Mouse (Mus musculus): Measurements from ENCODE around the gene AL607142.1. TPM values are rescaled to one million over a fixed set of nuclear protein-coding genes. Genes with fewer than 3 reads are reported as not detected.

Gene AL607142.1
- total RNA-seq, 1 experiment: not detected

GRCm38 (mm10) chr4:120027671-120028070 is 37.1 kb upstream of the AL607142.1 start:
- Histone ChIP-seq H3K4me3 (ENCODE audit: insufficient read depth in 1 of 2, low read depth in 1 of 2, low read length in 2 of 2, poor library complexity in 1 of 2, severe bottlenecking in 1 of 2) (no peak overlapping the region), H3K27ac (ENCODE audit: insufficient read depth, low read depth, low read length, poor library complexity, severe bottlenecking) (no peak overlapping the region)
- in situ Hi-C loops (cut with MboI; ENCODE audit: low sequenced_read_pairs in 2 of 2, unreplicated experiment in 2 of 2): no loop called here

DNA sequence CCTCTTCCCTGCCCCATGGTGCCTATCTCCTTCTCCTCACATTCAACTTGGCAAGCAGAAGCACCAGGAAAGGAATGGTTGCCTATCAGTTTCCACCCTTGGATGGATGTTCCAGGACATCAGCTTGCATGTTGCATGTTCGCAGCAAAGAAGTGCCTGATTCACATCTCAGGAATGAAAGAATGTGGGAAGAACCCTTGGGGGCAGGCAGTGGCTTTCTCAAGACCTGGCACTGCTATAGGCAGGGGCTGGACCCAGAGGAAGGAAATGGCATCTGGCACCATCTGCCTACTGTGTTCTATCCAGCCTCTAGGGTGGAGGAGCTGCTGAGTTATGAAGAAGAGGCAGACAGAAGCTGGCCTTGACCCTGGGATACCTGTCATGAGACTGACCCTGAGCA is 34.9 kb upstream of the AL607142.1 start:
- Histone ChIP-seq H3K9me3 (ENCODE audit: control insufficient read depth, insufficient read depth, low read depth, low read length) (no peaks in the 10 kb centered on the region), H3K36me3 (ENCODE audit: control insufficient read depth, insufficient read depth, low read length, poor library complexity, severe bottlenecking) (no peaks in the 10 kb centered on the region), H3K4me3 (ENCODE audit: insufficient read depth in 1 of 2, low read depth in 1 of 2, low read length in 2 of 2, poor library complexity in 1 of 2, severe bottlenecking in 1 of 2) (no peak overlapping the region), H3K9ac (ENCODE audit: insufficient read depth, low read depth, low read length, poor library complexity, severe bottlenecking) (no peak overlapping the region), H3K27ac (ENCODE audit: insufficient read depth, low read depth, low read length, poor library complexity, severe bottlenecking) (no peak overlapping the region), H3K4me1 (ENCODE audit: control insufficient read depth in 2 of 2, insufficient read depth in 2 of 2, low read length in 2 of 2, poor library complexity in 1 of 2) (no peaks in the 10 kb centered on the region)
- no peak for DNase-seq (ENCODE audit: low read depth, low spot score)
- in situ Hi-C loops (cut with MboI; ENCODE audit: low sequenced_read_pairs in 2 of 2, unreplicated experiment in 2 of 2): no loop called here
- TF ChIP-seq MAFK (IDR thresholded peaks at IDR 0.05; ENCODE audit: insufficient read depth, low read depth, low read length) (no peak), HCFC1 (IDR thresholded peaks at IDR 0.05; ENCODE audit: borderline replicate concordance, insufficient read depth, low read length) (no peak), ZC3H11A (IDR thresholded peaks at IDR 0.05; ENCODE audit: borderline replicate concordance, low read depth, low read length) (no peak), ZNF384 (IDR thresholded peaks at IDR 0.05; ENCODE audit: low read depth, low read length) (no peak), CHD2 (IDR thresholded peaks at IDR 0.05; ENCODE audit: low read depth, low read length) (no peak)

More at GRCm38 (mm10) chr4:120027671-120028070, 37.1 kb upstream of the AL607142.1 start:
- TF ChIP-seq CHD2 (IDR thresholded peaks at IDR 0.05; ENCODE audit: low read depth, low read length): no peak
- no peak for TF ChIP-seq HCFC1 (IDR thresholded peaks at IDR 0.05; ENCODE audit: borderline replicate concordance, insufficient read depth, low read length)
- no peak for TF ChIP-seq MAFK (IDR thresholded peaks at IDR 0.05; ENCODE audit: insufficient read depth, low read depth, low read length)
- no peak for TF ChIP-seq ZC3H11A (IDR thresholded peaks at IDR 0.05; ENCODE audit: borderline replicate concordance, low read depth, low read length)
- no peak for TF ChIP-seq ZNF384 (IDR thresholded peaks at IDR 0.05; ENCODE audit: low read depth, low read length)
- Histone ChIP-seq H3K4me1 (ENCODE audit: control insufficient read depth in 2 of 2, insufficient read depth in 2 of 2, low read length in 2 of 2, poor library complexity in 1 of 2) (no peaks in the 10 kb centered on the region), H3K9me3 (ENCODE audit: control insufficient read depth, insufficient read depth, low read depth, low read length) (no peaks in the 10 kb centered on the region), H3K36me3 (ENCODE audit: control insufficient read depth, insufficient read depth, low read length, poor library complexity, severe bottlenecking) (no peaks in the 10 kb centered on the region), H3K9ac (ENCODE audit: insufficient read depth, low read depth, low read length, poor library complexity, severe bottlenecking) (no peak overlapping the region)
- no peak for DNase-seq (ENCODE audit: low read depth, low spot score)

DNA sequence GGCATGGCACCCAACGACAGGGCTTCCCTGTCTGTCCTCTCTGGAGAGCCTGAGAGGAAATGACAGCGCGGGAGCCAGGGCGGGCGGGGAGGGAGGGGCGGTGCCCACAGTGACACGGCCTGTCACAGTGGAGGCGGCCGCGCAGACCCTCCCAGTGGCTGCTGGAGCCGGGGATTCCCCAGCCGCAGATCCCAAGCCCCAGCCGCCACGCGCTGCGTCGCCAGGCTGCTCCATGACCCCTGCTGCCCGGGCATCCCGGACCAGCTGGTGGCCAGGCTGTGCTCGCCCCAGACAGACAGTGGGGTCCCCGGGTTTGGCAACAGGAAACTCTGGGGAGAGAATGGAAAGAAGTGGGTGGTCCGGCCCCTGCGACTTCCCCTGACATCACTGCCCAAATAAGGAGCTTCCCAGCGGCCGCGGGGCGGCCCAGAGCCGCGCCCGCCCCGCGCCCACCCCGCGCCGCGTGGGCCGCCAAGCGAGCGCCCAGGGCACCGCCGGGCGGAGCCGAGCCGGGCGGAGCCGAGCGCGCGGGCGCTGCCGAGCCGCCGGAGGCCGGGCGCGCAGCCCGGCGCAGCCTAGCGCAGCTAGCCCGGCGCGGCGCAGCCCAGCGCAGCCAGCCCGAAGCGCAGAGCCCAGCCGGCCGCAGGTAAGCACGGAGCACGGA is 32.3 kb upstream of the AL607142.1 start:
- Histone ChIP-seq H3K9me3 (ENCODE audit: control insufficient read depth, insufficient read depth, low read depth, low read length) (no peaks in the 10 kb centered on the region), H3K27ac (ENCODE audit: insufficient read depth, low read depth, low read length, poor library complexity, severe bottlenecking) (no peak overlapping the region), H3K4me3 (ENCODE audit: insufficient read depth in 1 of 2, low read depth in 1 of 2, low read length in 2 of 2, poor library complexity in 1 of 2, severe bottlenecking in 1 of 2) (peak overlapping the region; percentile 59 to 77), H3K36me3 (ENCODE audit: control insufficient read depth, insufficient read depth, low read length, poor library complexity, severe bottlenecking) (no peaks in the 10 kb centered on the region), H3K9ac (ENCODE audit: insufficient read depth, low read depth, low read length, poor library complexity, severe bottlenecking) (0 out of 2 replicates have a peak overlapping the region, but pooled peaks have one; percentile 12), H3K4me1 (ENCODE audit: control insufficient read depth in 2 of 2, insufficient read depth in 2 of 2, low read length in 2 of 2, poor library complexity in 1 of 2) (0 out of 4 replicates have a peak, but pooled peaks cover 0 to 2% of the 10 kb centered on the region in 2 experiments)
- TF ChIP-seq ZNF384 (IDR thresholded peaks at IDR 0.05; ENCODE audit: low read depth, low read length) (no peak), MAFK (IDR thresholded peaks at IDR 0.05; ENCODE audit: insufficient read depth, low read depth, low read length) (no peak)
- in situ Hi-C loops (cut with MboI; ENCODE audit: low sequenced_read_pairs in 2 of 2, unreplicated experiment in 2 of 2): no loop called here
- DNase-seq (ENCODE audit: low read depth, low spot score): peak; percentile 22

- TF ChIP-seq ZC3H11A (IDR thresholded peaks at IDR 0.05; ENCODE audit: borderline replicate concordance, low read depth, low read length) (no peak), HCFC1 (IDR thresholded peaks at IDR 0.05; ENCODE audit: borderline replicate concordance, insufficient read depth, low read length) (no peak), MAFK (IDR thresholded peaks at IDR 0.05; ENCODE audit: insufficient read depth, low read depth, low read length) (no peak), CHD2 (IDR thresholded peaks at IDR 0.05; ENCODE audit: low read depth, low read length) (no peak), ZNF384 (IDR thresholded peaks at IDR 0.05; ENCODE audit: low read depth, low read length) (no peak)
- H3K4me3 ChIP-seq (ENCODE audit: insufficient read depth in 1 of 2, low read depth in 1 of 2, low read length in 2 of 2, poor library complexity in 1 of 2, severe bottlenecking in 1 of 2): peak overlapping the region; percentile 59 to 76
- H3K36me3 ChIP-seq (ENCODE audit: control insufficient read depth, insufficient read depth, low read length, poor library complexity, severe bottlenecking): no peaks in the 10 kb centered on the region
- H3K27ac ChIP-seq (ENCODE audit: insufficient read depth, low read depth, low read length, poor library complexity, severe bottlenecking): no peak overlapping the region
- no peaks in the 10 kb centered on the region for H3K9me3 ChIP-seq (ENCODE audit: control insufficient read depth, insufficient read depth, low read depth, low read length)
- no peak for DNase-seq (ENCODE audit: low read depth, low spot score)
- H3K4me1 ChIP-seq (ENCODE audit: control insufficient read depth in 2 of 2, insufficient read depth in 2 of 2, low read length in 2 of 2, poor library complexity in 1 of 2): 0 out of 4 replicates have a peak, but pooled peaks cover 0 to 2% of the 10 kb centered on the region in 2 experiments
- H3K9ac ChIP-seq (ENCODE audit: insufficient read depth, low read depth, low read length, poor library complexity, severe bottlenecking): 0 out of 2 replicates have a peak overlapping the region, but pooled peaks have one; percentile 12
- in situ Hi-C loops (cut with MboI; ENCODE audit: low sequenced_read_pairs in 2 of 2, unreplicated experiment in 2 of 2): no loop called here
Observed at GRCm38 (mm10) chr4:120032984-120033355, 31.8 kb upstream of the AL607142.1 start.

All from ES-E14 (cell line).